Mouse (Mus musculus): ENCODE results near the gene Inafm2.

Gene Inafm2

GRCm38 (mm10) chr2:118781115-118781514 lies 35.6 kb downstream of the Inafm2 start:
- DNase-seq (ENCODE audit: low spot score): no peak

- DNase-seq (ENCODE audit: low spot score): no peak
Measured at GRCm38 (mm10) chr2:118782303-118782702, 36.7 kb downstream of the Inafm2 start.

GRCm38 (mm10) chr2:118783093-118783492 lies 37.5 kb downstream of the Inafm2 start:
- DNase-seq (ENCODE audit: low spot score): no peak

DNA sequence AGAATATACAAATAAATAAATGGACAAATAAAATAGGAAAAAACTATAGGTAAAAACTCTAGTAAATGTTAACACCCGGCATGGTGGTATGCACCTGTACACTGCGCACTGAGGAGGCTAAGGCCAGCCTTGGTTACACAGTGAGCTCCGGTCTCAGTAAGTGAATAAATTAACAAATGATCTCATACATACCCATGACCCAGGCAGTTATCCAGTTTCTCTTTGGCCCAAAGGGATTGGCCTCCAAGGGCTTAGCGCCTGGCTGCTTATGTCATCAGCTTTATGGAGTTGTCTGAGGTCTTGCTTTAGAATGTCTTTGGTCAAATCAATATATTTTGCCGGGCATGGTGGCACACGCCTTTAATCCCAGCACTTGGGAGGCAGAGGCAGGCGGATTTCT lies 38.1 kb downstream of the Inafm2 start:
- DNase-seq (ENCODE audit: low spot score): no peak

DNA sequence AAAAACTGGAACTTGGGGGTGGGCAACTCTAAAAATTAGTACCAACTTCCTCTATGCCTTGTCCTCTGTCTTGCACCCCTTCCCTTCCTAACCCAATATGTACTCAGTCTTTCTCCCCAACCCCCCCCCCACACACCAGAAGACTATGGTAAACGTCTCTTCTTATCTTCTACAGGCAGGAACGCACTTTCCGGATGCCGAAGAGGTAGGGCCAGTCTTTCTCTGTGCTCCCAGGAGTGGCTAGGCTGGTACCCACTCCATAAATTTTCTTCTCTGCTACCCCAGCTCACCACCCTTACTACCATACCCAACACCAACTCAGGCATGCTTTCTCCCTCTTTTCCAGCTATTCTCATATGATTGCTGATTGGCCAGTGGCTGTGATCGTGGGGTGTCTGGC lies 41.0 kb downstream of the Inafm2 start:
- no peak for DNase-seq (ENCODE audit: low spot score)

DNA sequence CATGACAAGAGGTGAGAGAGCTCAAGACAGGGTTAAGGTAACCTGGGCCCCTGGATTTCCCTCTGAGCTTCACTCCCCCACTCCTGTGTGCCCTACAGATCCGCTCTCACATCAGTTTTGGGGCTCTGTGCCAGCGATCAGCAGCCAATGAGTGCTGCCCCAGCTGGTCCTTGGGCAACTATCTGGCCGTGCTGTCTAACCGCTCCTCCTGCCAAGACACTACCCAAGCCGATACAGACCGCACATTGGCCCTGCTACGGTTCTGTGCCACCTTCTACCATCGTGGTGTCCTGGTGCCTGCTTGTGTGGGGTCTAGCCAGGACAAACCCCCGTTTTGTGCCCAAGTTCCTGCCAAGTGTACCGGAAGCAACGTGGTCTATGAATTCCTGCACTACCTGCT lies 43.9 kb downstream of the Inafm2 start:
- peak; percentile 50 for DNase-seq (ENCODE audit: low spot score)

- no peak for DNase-seq (ENCODE audit: low spot score)
Measured at GRCm38 (mm10) chr2:118790221-118790550, 44.6 kb downstream of the Inafm2 start.

GRCm38 (mm10) chr2:118790551-118791525 lies 45.3 kb downstream of the Inafm2 start:
- DNase-seq (ENCODE audit: low spot score): peak; percentile 75

DNA sequence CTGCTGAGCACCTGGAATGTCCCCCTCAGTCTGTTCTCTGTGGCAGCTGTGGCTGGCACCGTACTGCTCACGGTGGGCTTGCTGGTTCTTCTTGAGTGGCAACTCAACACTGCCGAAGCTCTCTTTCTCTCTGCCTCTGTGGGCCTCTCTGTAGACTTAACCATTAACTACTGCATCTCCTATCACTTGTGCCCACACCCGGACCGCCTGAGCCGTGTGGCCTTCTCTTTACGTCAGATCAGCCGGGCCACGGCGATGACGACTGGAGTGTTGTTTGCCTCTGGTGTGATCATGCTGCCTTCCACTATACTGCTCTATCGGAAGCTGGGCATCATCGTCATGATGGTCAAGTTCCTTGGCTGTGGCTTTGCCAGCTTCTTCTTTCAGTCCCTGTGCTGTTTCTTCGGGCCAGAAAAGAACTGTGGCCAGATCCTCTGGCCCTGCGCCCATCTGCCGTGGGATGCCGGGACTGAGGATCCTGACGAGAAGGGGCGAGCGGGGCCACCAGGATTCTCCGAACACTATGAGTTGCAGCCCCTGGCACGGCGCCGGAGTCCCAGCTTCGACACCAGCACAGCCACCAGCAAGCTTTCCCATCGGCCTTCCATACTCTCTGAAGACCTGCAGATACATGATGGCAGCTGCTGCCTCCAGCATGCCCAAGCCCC lies 46.2 kb downstream of the Inafm2 start:
- no peak for DNase-seq (ENCODE audit: low spot score)

DNA sequence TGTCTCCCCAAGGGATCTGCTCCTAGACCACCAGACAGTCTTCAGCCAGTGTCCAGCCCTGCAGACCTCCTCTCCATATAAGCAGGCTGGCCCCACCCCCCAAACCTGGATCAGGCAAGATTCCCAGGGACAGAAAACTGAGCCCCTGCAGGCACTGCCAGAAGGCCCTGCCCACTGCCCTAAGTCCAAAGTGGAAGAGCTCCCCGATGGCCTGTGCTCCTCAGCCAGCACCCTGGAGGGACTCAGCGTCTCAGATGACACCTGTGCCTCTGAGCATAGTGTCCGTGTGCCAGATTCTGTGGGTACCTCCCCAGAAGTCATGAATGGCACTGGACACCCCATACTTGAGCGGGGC lies 46.7 kb downstream of the Inafm2 start:
- no peak for DNase-seq (ENCODE audit: low spot score)

DNA sequence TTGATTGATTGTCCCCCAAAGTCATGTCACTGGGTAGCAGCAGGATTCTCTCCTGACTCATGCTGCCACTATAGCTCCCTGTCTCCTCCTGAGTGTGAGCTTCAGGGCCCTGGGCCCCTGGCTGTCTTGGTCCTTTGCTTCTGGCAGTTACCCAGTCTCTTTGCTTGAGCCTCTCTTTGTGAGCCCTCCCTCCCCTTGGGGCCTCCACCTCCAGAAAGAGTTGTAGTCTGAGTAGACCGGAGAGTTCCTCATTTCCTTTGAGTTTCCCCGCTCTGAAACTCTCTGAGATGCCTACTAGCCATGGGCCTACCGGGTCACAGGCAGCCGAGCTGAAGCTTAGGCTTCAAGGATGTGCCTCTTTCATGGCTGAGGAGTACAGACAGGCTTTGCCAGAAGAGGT lies 48.1 kb downstream of the Inafm2 start:
- DNase-seq (ENCODE audit: low spot score): no peak
